Mouse (Mus musculus) lung, postnatal 0 days (tissue): ENCODE results near the gene Mfap1b.
"Not testable (repeated sequence)": the region's sequence is repeated elsewhere in the genome, so short reads cannot be mapped to it uniquely, and the experiment has no call there.

Experiments used
- CTCF ChIP-seq: IDR thresholded peaks from 2 replicates; pipeline ENCODE4 v1.5.1; 2016; ENCODE audit warnings: antibody characterized with exemption, mild to moderate bottlenecking
- EP300 ChIP-seq: IDR thresholded peaks from 2 replicates; pipeline ENCODE4 v1.6.1; 2016; ENCODE audit warnings: antibody characterized with exemption, mild to moderate bottlenecking, control low read depth

GRCm38 (mm10) chr2:121472783-121473182 lies 1.1 kb downstream of the Mfap1b start:
- TF ChIP-seq EP300, CTCF: not testable (repeated sequence)
